Mouse (Mus musculus) midbrain, embryonic 11.5 days (tissue): ENCODE measurements at regions not wholly inside any gene's neighbourhood (a gene's known extent, or its start where the extent isn't known, plus 50 kb on each side); places are given as distances from the start of the nearest gene placed in this dataset.
A peak's percentile ranks its signal among the peaks of the same experiment; 100 is the strongest.

Source experiments
- ATAC-seq: fragments of 200-750 bp; cut with Nextera tagmentation; 2 replicates; pipeline ENCODE4 v1.8.0; 2017; ENCODE audit warnings: moderate TSS enrichment, moderate library complexity; ENCODE audit not compliant: low FRiP score
- DNase-seq: peaks from one replicate; pipeline ENCODE4 v3.0.0; 2015; ENCODE audit warnings: low spot score; ENCODE audit errors: missing footprints
- H3K27ac ChIP-seq: fragments of 300-500 bp; sonication (generic); 2 replicates; pipeline ENCODE4 v1.5.1; 2014; ENCODE audit warnings: low read depth, low read length
- H3K27me3 ChIP-seq: fragments of 300-500 bp; sonication (generic); 2 replicates; pipeline ENCODE4 v1.6.1; 2014; ENCODE audit warnings: mild to moderate bottlenecking, low read length, moderate library complexity, mixed read lengths; ENCODE audit not compliant: control insufficient read depth, insufficient read depth
- H3K36me3 ChIP-seq: fragments of 300-500 bp; sonication (generic); 2 replicates; pipeline ENCODE4 v1.6.1; 2014; ENCODE audit warnings: mild to moderate bottlenecking, low read length, moderate library complexity, mixed read lengths; ENCODE audit not compliant: control insufficient read depth, insufficient read depth
- H3K4me1 ChIP-seq: fragments of 300-500 bp; sonication (generic); 2 replicates; pipeline ENCODE4 v1.6.1; 2014; ENCODE audit warnings: low read length; ENCODE audit not compliant: control insufficient read depth, insufficient read depth
- H3K4me2 ChIP-seq: fragments of 300-500 bp; sonication (generic); 2 replicates; pipeline ENCODE4 v1.6.1; 2014; ENCODE audit warnings: mild to moderate bottlenecking, moderate library complexity
- H3K4me3 ChIP-seq: fragments of 300-500 bp; sonication (generic); 2 replicates; pipeline ENCODE4 v1.5.1; 2014; ENCODE audit warnings: low read depth, low read length
- H3K9ac ChIP-seq: fragments of 300-500 bp; sonication (generic); 2 replicates; pipeline ENCODE4 v1.6.1; 2014; ENCODE audit warnings: low read length
- H3K9me3 ChIP-seq: fragments of 300-500 bp; sonication (generic); 2 replicates; pipeline ENCODE4 v1.6.1; 2016; ENCODE audit warnings: low read length; ENCODE audit not compliant: control insufficient read depth
- WGBS: fragments of 180-500 bp; shearing (Covaris S2); extraction: QIAGEN DNeasy Blood & Tissue Kit; methylation state at CpG from one replicate; pipeline ENCODE4 v1.1.7; 2014; 5-methylcytosine and 5-hydroxymethylcytosine counted together

DNA sequence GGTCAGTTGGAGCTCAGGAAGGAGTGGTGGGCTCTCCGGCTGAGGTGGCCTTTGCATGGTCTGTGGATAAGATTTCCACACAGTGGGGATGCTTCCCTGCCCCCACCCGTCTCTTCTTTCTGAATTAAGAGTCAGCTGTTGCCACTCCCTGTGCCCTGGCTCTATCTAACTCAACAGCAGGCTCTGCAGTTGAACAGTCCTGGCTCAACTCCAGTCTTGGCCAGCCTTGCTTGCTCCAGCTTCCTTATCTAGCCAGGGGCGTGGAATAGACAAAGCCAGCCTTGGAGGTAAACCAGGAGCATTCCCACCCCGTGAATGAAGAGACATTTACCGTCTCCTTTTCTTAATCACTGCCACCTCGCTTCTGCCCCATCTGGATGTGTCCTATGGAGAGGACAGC, 89.7 kb downstream of the Mn1 start:
- Histone ChIP-seq H3K9ac (no peak overlapping the region), H3K27ac (no peak overlapping the region; the same call in 1 of the 2 replicates), H3K9me3 (no peaks in the 10 kb centered on the region), H3K4me2 (no peak overlapping the region), H3K27me3 (peaks cover 2% of the 10 kb centered on the region; the same call in 1 of the 2 replicates), H3K4me3 (no peak overlapping the region), H3K36me3 (no peaks in the 10 kb centered on the region), H3K4me1 (peaks cover 36% of the 10 kb centered on the region)
- 71% methylated on average over 6 of the region's 6 CpGs for WGBS
- DNase-seq: no peak
- no peak for ATAC-seq

DNA sequence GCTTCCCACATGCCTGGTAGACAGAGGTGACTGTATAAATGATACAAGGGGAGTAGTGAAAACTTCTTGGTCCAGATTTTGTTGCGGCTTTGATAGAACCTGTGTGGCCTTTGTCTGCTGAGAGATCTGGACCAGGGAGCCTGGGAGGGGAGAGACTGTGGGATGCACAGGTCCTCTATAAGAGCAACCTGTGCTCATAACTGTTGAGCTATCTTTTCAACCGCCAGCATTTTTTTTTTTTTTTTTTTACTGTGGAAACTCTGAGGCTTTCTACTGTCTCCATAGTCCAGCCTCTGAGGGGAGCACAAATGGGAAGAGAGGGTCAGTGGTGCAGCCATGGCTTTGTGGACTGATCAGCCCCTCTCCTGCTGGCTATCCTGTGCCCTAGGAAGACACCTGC, 90.2 kb downstream of the Mn1 start:
- no peak overlapping the region for H3K4me2 ChIP-seq
- H3K9me3 ChIP-seq: no peaks in the 10 kb centered on the region
- no peak overlapping the region for H3K9ac ChIP-seq
- peaks cover 41% of the 10 kb centered on the region for H3K4me1 ChIP-seq
- 91% methylated on average over 2 of the region's 2 CpGs for WGBS
- ATAC-seq (no peak), DNase-seq (no peak)
- H3K27ac ChIP-seq: no peak overlapping the region
- peaks cover 2% of the 10 kb centered on the region; the same call in 1 of the 2 replicates for H3K27me3 ChIP-seq
- no peaks in the 10 kb centered on the region for H3K36me3 ChIP-seq
- no peak overlapping the region for H3K4me3 ChIP-seq

- H3K4me2 ChIP-seq: peak overlapping the region; percentile 36
- WGBS: 3% methylated on average over 21 of the region's 21 CpGs
- H3K9ac ChIP-seq: peak overlapping the region; percentile 45
- H3K9me3 ChIP-seq: no peaks in the 10 kb centered on the region
- ATAC-seq (peak; percentile 88), DNase-seq (peak; percentile 96)
- peaks cover 2% of the 10 kb centered on the region; the same call in 1 of the 2 replicates for H3K27me3 ChIP-seq
- H3K27ac ChIP-seq: peak overlapping the region; percentile 87
- H3K36me3 ChIP-seq: no peaks in the 10 kb centered on the region
- H3K4me1 ChIP-seq: peaks cover 44% of the 10 kb centered on the region
- H3K4me3 ChIP-seq: peak overlapping the region; percentile 16
Observed at GRCm38 (mm10) chr5:111509014-111509561, 91.9 kb downstream of the Mn1 start.

GRCm38 (mm10) chr5:111509575-111510057, 92.5 kb downstream of the Mn1 start:
- peak overlapping the region; percentile 36 for H3K4me2 ChIP-seq
- DNase-seq: peak; percentile 91
- no peaks in the 10 kb centered on the region for H3K9me3 ChIP-seq
- peaks cover 2% of the 10 kb centered on the region; the same call in 1 of the 2 replicates for H3K27me3 ChIP-seq
- 3% methylated on average over 9 of the region's 9 CpGs for WGBS
- H3K27ac ChIP-seq: peak overlapping the region; percentile 87
- H3K4me3 ChIP-seq: peak overlapping the region; percentile 16; the same call in 1 of the 2 replicates
- peak; percentile 25 for ATAC-seq
- H3K9ac ChIP-seq: peak overlapping the region; percentile 45
- H3K4me1 ChIP-seq: peaks cover 46% of the 10 kb centered on the region
- H3K36me3 ChIP-seq: no peaks in the 10 kb centered on the region

DNA sequence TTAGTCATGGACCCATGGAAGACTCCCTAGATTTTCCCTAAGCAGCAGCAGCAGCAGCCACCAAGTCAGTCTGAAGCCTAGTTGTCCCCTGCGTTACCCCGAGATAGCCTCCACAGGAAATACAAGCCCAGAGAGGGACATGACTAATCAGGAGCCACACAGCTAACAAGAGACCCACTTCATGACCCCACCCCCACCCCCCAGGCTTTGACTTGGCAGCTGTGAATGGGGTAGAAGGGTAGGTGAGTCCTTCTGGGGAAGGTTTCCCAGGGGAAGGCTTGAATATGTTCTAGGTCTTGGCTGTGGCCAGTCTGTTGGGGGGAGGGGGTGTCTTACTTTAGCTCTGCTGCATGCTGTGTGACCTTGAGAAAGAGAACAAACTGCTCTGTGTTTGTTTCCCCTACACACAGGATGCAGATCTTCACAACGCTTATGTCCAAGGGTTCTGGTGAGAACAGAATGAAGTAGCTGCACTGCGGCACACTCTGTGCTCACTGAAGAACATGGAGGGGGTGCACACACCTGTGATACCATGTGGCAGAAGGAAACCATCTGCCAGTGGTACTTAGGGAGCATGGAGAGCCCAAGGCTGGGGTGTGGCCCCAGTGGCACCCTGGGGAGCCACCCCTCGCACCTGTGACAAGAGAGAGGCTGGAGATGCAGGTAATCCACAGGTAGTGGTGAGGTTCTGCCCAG, 93.2 kb downstream of the Mn1 start:
- peaks cover 2% of the 10 kb centered on the region; the same call in 1 of the 2 replicates for H3K27me3 ChIP-seq
- DNase-seq (no peak), ATAC-seq (no peak)
- WGBS: 73% methylated on average over 5 of the region's 5 CpGs
- H3K9ac ChIP-seq: no peak overlapping the region
- peak overlapping the region; percentile 26; the same call in 1 of the 2 replicates for H3K27ac ChIP-seq
- H3K4me1 ChIP-seq: peaks cover 46% of the 10 kb centered on the region
- H3K9me3 ChIP-seq: no peaks in the 10 kb centered on the region
- H3K4me2 ChIP-seq: no peak overlapping the region
- no peaks in the 10 kb centered on the region for H3K36me3 ChIP-seq
- no peak overlapping the region for H3K4me3 ChIP-seq

- Histone ChIP-seq H3K4me2 (no peak overlapping the region), H3K9me3 (no peaks in the 10 kb centered on the region), H3K27me3 (peaks cover 2% of the 10 kb centered on the region; the same call in 1 of the 2 replicates), H3K9ac (no peak overlapping the region), H3K36me3 (no peaks in the 10 kb centered on the region), H3K4me3 (no peak overlapping the region), H3K4me1 (peaks cover 46% of the 10 kb centered on the region), H3K27ac (no peak overlapping the region)
- no peak for ATAC-seq
- DNase-seq: no peak
- 59% methylated on average over 6 of the region's 6 CpGs for WGBS
Observed at GRCm38 (mm10) chr5:111510879-111511231, 93.7 kb downstream of the Mn1 start.

DNA sequence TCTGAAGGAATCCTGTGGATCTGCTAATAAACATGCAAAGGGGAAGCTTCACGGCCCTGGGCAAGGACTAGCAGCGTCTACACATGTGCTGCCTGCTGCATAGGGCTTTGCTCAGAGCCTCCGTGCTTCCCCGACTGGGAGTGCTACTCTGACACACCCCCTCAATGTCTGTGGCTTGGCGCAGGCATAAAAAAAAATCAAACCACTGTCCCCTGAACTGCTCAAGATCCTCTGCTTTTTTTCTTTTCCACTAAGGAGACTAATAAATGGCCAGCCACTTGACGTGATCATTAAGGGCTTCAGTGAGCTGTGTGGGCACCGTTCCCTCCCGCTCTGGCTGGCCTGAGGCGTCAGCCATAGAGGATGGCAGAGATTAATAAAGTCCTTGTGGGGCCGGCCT, 94.8 kb downstream of the Mn1 start:
- peak overlapping the region; percentile 33; the same call in 1 of the 2 replicates for H3K9ac ChIP-seq
- DNase-seq (peak; percentile 89), ATAC-seq (no peak)

GRCm38 (mm10) chr5:111513976-111514375, 96.8 kb downstream of the Mn1 start:
- H3K27me3 ChIP-seq: peaks cover 2% of the 10 kb centered on the region; the same call in 1 of the 2 replicates
- ATAC-seq: no peak
- 83% methylated on average over 6 of the region's 6 CpGs for WGBS
- DNase-seq: no peak
- no peak overlapping the region for H3K27ac ChIP-seq
- peaks cover 28% of the 10 kb centered on the region for H3K4me1 ChIP-seq
- no peaks in the 10 kb centered on the region for H3K9me3 ChIP-seq
- H3K36me3 ChIP-seq: no peaks in the 10 kb centered on the region
- no peak overlapping the region for H3K9ac ChIP-seq
- H3K4me3 ChIP-seq: no peak overlapping the region
- H3K4me2 ChIP-seq: no peak overlapping the region

More for the DNA sequence above, 94.8 kb downstream of the Mn1 start:
- peaks cover 36% of the 10 kb centered on the region for H3K4me1 ChIP-seq
- WGBS: 33% methylated on average over 10 of the region's 10 CpGs
- H3K27ac ChIP-seq: no peak overlapping the region
- peaks cover 2% of the 10 kb centered on the region; the same call in 1 of the 2 replicates for H3K27me3 ChIP-seq
- no peaks in the 10 kb centered on the region for H3K36me3 ChIP-seq
- no peaks in the 10 kb centered on the region for H3K9me3 ChIP-seq
- H3K4me3 ChIP-seq: no peak overlapping the region
- no peak overlapping the region for H3K4me2 ChIP-seq

- 74% methylated on average over 3 of the region's 3 CpGs for WGBS
- H3K4me2 ChIP-seq: no peak overlapping the region
- no peaks in the 10 kb centered on the region for H3K9me3 ChIP-seq
- ATAC-seq (peak; percentile 42; the same call in 1 of the 2 replicates), DNase-seq (no peak)
- peaks cover 20% of the 10 kb centered on the region for H3K4me1 ChIP-seq
- H3K36me3 ChIP-seq: no peaks in the 10 kb centered on the region
- no peak overlapping the region for H3K9ac ChIP-seq
- H3K27ac ChIP-seq: peak overlapping the region; percentile 88
- H3K27me3 ChIP-seq: no peaks in the 10 kb centered on the region
- H3K4me3 ChIP-seq: no peak overlapping the region
Observed at GRCm38 (mm10) chr5:111519059-111519458, 101.9 kb downstream of the Mn1 start.
